Mouse (Mus musculus) liver, postnatal 0 days (tissue): Measurements from ENCODE around the gene Gm13084.
"Not testable (repeated sequence)": the region's sequence is repeated elsewhere in the genome, so short reads cannot be mapped to it uniquely, and the experiment has no call there.

ENCODE experiments used
- CTCF ChIP-seq: sonication (generic); IDR thresholded peaks from 2 replicates; pipeline ENCODE4 v1.5.1; 2016; ENCODE audit warnings: antibody characterized with exemption, low read depth
- EP300 ChIP-seq: IDR thresholded peaks from 2 replicates; pipeline ENCODE4 v1.6.1; 2016; ENCODE audit warnings: antibody characterized with exemption, low read depth, mild to moderate bottlenecking

DNA sequence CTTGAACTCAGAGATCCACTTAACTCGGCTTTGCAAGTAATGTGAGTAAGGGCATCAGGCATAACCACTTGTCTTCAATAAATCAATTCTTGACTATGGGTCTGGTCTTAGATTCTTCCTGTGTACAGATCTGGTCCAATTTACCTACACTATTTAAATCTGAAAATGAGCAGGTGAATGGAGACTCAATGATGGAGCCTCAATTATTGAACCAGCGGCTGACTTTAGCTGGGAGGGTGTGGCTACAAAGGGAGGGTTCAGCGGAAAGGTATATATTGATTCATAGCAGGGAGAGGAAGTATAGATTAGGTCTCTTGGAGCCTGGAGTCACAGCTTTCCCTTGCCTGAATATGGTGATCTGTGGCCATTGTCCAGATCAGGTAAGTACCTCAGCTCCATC, 26.8 kb downstream of the Gm13084 start, which contains the start of gene Gm13023:
- not testable (repeated sequence) for TF ChIP-seq CTCF, EP300
